Mouse (Mus musculus): ENCODE measurements at regions not wholly inside any gene's neighbourhood (a gene's known extent, or its start where the extent isn't known, plus 50 kb on each side); places are given as distances from the start of the nearest gene placed in this dataset.

- no peak for TF ChIP-seq EP300 (optimal IDR thresholded peaks at IDR 0.05)
- TF ChIP-seq CTCF (IDR thresholded peaks at IDR 0.05; ENCODE audit: low read depth), result no peak
Observed at GRCm38 (mm10) chr9:51423341-51423740, 94.6 kb upstream of the 1810046K07Rik start.

Measured in stomach, postnatal 0 days (tissue).